Mouse (Mus musculus): ENCODE measurements around the gene Ndufs3. TPM values are rescaled to one million over a fixed set of nuclear protein-coding genes. Genes with fewer than 3 reads are reported as not detected.
A peak's percentile ranks its signal among the peaks of the same experiment; 100 is the strongest.

Ndufs3 gene
- polyA plus RNA-seq, 1 experiment: 115 TPM

DNA sequence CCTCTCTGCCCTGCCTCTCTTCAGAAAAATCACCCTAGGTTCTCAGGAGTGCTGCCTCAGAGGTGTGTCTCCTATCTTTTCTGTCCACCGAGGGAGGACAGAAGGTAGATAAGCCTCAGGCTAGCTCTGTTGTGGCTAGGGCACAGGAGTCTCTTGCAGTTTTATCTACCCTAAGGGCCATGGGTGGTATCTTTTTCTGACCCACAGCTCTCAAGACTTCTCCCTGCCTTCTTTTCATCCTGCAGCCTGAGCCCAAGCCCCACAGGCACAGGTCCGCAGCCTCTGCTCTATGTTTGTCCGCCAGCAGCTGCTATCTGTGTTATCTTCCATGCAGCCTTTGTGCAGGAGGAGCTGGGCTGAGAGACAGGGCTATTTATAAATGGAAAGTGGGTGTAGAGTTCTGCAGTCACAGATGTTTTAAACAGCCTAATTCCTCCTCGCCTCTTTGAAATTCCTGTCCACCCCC is 34.5 kb downstream of the Ndufs3 start:
- Histone ChIP-seq H3K4me3 (replicated peaks; ENCODE audit: extremely low read depth, low read depth, low read length) (no peak overlapping the region), H3K4me1 (ENCODE audit: control insufficient read depth, insufficient read depth, low read length) (no peaks in the 10 kb centered on the region)
- DNase-seq: no peak
- 18% methylated on average over 4 of the region's 4 CpGs for WGBS
- TF ChIP-seq CTCF (IDR thresholded peaks at IDR 0.05; ENCODE audit: insufficient read depth, low read length) (no peak), POLR2A (IDR thresholded peaks at IDR 0.05; ENCODE audit: borderline replicate concordance, extremely low read depth, low read depth, low read length) (no peak)

DNA sequence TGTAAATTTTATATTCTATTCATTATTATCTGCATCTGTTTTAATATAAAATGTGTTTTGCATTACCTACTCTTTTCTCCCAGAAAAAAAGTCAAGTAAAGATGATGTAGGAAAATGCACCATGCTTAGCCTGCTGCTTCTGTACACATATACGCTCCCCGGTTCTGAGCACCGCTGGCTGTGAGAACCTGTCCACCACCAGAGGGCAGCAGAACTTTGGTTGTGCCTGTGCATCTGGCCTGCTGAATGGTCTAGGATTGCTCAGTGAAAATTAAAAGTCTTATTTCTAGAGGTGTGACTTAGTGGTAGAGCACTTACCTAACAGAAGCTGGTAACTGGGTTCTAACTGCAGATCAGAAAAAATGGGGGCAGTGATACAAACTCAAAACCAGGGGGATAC is 38.1 kb downstream of the Ndufs3 start:
- H3K4me3 ChIP-seq (replicated peaks; ENCODE audit: extremely low read depth, low read depth, low read length): no peak overlapping the region
- peak; percentile 78 for DNase-seq
- WGBS: 6% methylated on average over 3 of the region's 3 CpGs
- peak; percentile 93 for TF ChIP-seq CTCF (IDR thresholded peaks at IDR 0.05; ENCODE audit: insufficient read depth, low read length)
- TF ChIP-seq POLR2A (IDR thresholded peaks at IDR 0.05; ENCODE audit: borderline replicate concordance, extremely low read depth, low read depth, low read length): no peak
- no peaks in the 10 kb centered on the region for H3K4me1 ChIP-seq (ENCODE audit: control insufficient read depth, insufficient read depth, low read length)

- no peak for DNase-seq
- TF ChIP-seq CTCF (IDR thresholded peaks at IDR 0.05; ENCODE audit: insufficient read depth, low read length): no peak
- TF ChIP-seq POLR2A (IDR thresholded peaks at IDR 0.05; ENCODE audit: borderline replicate concordance, extremely low read depth, low read depth, low read length): no peak
- Histone ChIP-seq H3K4me3 (replicated peaks; ENCODE audit: extremely low read depth, low read depth, low read length) (no peak overlapping the region), H3K4me1 (ENCODE audit: control insufficient read depth, insufficient read depth, low read length) (no peaks in the 10 kb centered on the region)
These were observed 40.4 kb downstream of the Ndufs3 start for GRCm38 (mm10) chr2:90864184-90864583.

GRCm38 (mm10) chr2:90861486-90861885 is 43.1 kb downstream of the Ndufs3 start:
- no peak for TF ChIP-seq POLR2A (IDR thresholded peaks at IDR 0.05; ENCODE audit: borderline replicate concordance, extremely low read depth, low read depth, low read length)
- no peak for TF ChIP-seq CTCF (IDR thresholded peaks at IDR 0.05; ENCODE audit: insufficient read depth, low read length)
- DNase-seq: no peak
- H3K4me3 ChIP-seq (replicated peaks; ENCODE audit: extremely low read depth, low read depth, low read length): no peak overlapping the region
- WGBS: 96% methylated on average over 2 of the region's 2 CpGs
- H3K4me1 ChIP-seq (ENCODE audit: control insufficient read depth, insufficient read depth, low read length): no peaks in the 10 kb centered on the region

- 89% methylated on average over 1 of the region's 1 CpGs for WGBS
- DNase-seq: no peak
- Histone ChIP-seq H3K4me1 (ENCODE audit: control insufficient read depth, insufficient read depth, low read length) (peaks cover 4% of the 10 kb centered on the region; the same call in 1 of the 2 replicates), H3K4me3 (replicated peaks; ENCODE audit: extremely low read depth, low read depth, low read length) (no peak overlapping the region)
- TF ChIP-seq CTCF (IDR thresholded peaks at IDR 0.05; ENCODE audit: insufficient read depth, low read length) (no peak), POLR2A (IDR thresholded peaks at IDR 0.05; ENCODE audit: borderline replicate concordance, extremely low read depth, low read depth, low read length) (no peak)
These were observed 54.2 kb downstream of the Ndufs3 start for GRCm38 (mm10) chr2:90850401-90850800.

DNA sequence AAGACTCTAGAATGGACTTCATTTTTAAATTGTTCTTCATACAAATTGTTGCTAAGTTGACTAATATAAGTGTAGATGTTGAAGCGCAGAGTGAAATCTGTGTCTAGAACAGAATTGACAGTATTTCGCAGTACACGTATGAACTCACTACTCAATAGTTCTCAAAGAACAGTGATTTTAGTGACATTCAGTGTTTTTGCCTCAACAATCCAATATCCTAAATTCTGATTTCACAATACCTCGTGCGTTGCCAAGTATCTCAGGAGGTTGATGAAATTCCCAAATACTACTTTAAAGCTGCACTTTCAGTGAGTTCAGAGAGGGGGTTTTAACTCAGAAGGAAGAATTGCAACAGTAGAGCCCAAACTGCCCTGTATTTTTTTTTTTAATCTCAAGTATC is 56.3 kb downstream of the Ndufs3 start:
- peaks cover 4% of the 10 kb centered on the region; the same call in 1 of the 2 replicates for H3K4me1 ChIP-seq (ENCODE audit: control insufficient read depth, insufficient read depth, low read length)
- 59% methylated on average over 5 of the region's 5 CpGs for WGBS
- no peak for DNase-seq
- H3K4me3 ChIP-seq (replicated peaks; ENCODE audit: extremely low read depth, low read depth, low read length): no peak overlapping the region
- no peak for TF ChIP-seq POLR2A (IDR thresholded peaks at IDR 0.05; ENCODE audit: borderline replicate concordance, extremely low read depth, low read depth, low read length)
- TF ChIP-seq CTCF (IDR thresholded peaks at IDR 0.05; ENCODE audit: insufficient read depth, low read length): no peak

DNA sequence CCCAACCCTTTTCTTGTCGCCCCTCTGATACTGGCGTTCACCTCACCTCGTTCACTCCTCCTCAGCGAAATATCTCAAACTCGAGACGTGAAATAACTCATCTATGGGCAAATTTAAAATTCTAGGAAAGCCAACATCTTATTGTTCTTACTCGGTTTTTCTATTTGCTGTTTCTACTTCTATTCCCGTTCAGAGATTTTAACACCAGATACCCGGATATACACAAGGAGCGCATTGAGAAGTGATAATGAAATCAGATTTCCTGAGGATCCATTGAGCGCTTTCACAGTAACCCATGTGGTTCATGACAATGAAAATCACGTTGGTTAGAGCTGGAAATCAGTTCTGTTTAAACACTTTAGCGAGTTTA is 57.0 kb downstream of the Ndufs3 start:
- H3K4me3 ChIP-seq (replicated peaks; ENCODE audit: extremely low read depth, low read depth, low read length): peak overlapping the region; percentile 75
- peaks cover 4% of the 10 kb centered on the region; the same call in 1 of the 2 replicates for H3K4me1 ChIP-seq (ENCODE audit: control insufficient read depth, insufficient read depth, low read length)
- DNase-seq: no peak
- no peak for TF ChIP-seq CTCF (IDR thresholded peaks at IDR 0.05; ENCODE audit: insufficient read depth, low read length)
- no peak for TF ChIP-seq POLR2A (IDR thresholded peaks at IDR 0.05; ENCODE audit: borderline replicate concordance, extremely low read depth, low read depth, low read length)
- 1% methylated on average over 13 of the region's 13 CpGs for WGBS

DNA sequence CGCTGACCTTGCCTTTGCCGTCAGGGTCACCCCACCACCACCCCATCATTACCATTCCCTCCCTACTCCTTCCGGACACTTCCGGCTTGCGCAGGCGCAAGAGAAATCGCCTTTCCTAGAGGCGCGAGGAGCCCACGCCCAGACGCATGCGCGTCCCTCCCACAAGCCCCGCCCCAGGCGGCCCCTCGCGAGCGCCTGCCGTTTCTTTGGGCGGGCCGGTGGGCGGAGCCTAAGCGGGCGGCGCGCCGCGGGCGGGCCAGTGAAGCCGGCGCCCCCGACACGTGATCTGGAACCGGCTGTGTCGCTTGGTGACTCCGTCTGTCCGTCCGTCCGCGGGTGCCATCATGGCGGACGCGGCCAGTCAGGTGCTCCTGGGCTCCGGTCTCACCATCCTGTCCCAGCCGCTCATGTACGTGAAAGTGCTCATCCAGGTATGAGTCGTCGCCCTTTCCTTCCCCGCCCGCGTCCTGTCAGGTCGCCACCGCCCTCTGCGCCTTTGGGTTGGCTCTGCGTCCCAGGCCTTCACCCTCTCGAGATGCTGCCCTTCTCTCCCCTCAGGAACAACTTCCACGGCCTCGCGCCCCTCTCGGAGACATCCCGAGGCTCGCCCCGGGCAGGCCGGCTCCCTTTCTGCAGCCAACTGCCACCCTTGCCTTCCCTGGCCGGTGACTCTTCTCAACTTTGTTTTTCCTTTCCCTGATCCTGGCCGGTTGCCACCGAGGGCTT is 57.5 kb downstream of the Ndufs3 start, which contains the start of gene Mtch2:
TSS of gene Mtch2 (plus strand) at position 201 of the 726 bp plus-strand sequence.
- Histone ChIP-seq H3K4me1 (ENCODE audit: control insufficient read depth, insufficient read depth, low read length) (peaks cover 4% of the 10 kb centered on the region; the same call in 1 of the 2 replicates), H3K4me3 (replicated peaks; ENCODE audit: extremely low read depth, low read depth, low read length) (peak within 1 kb of the TSS; percentile 75)
- DNase-seq: peak; percentile 98
- under 1% methylated on average over 67 of the region's 67 CpGs for WGBS
- TF ChIP-seq CTCF (IDR thresholded peaks at IDR 0.05; ENCODE audit: insufficient read depth, low read length) (no peak), POLR2A (IDR thresholded peaks at IDR 0.05; ENCODE audit: borderline replicate concordance, extremely low read depth, low read depth, low read length) (peak; percentile 99)

- H3K4me3 ChIP-seq (replicated peaks; ENCODE audit: extremely low read depth, low read depth, low read length): peak overlapping the region; percentile 72
- no peak for DNase-seq
- peaks cover 4% of the 10 kb centered on the region; the same call in 1 of the 2 replicates for H3K4me1 ChIP-seq (ENCODE audit: control insufficient read depth, insufficient read depth, low read length)
- TF ChIP-seq POLR2A (IDR thresholded peaks at IDR 0.05; ENCODE audit: borderline replicate concordance, extremely low read depth, low read depth, low read length) (no peak), CTCF (IDR thresholded peaks at IDR 0.05; ENCODE audit: insufficient read depth, low read length) (no peak)
- WGBS: 2% methylated on average over 8 of the region's 8 CpGs
These were observed 58.1 kb downstream of the Ndufs3 start for GRCm38 (mm10) chr2:90846597-90846954.

DNA sequence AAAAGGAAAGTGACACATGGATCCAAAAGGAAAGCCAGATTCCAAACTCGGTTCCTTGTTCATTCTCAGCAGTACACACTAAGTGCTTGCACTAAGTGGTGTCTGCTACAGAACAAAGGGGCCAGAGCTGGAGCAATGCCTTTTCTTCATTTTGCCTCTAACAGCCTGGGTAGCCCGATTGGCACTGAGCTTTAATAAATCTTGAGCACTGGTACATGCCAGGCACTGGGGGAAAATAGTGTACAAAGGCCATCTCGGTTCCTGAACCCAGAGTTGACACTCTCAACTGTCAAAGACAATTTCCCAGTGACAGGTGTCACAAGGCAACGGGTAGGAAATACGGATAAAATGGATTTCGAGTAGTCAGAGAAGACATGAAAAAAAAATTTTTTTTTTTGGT is 58.5 kb downstream of the Ndufs3 start:
- DNase-seq: no peak
- Histone ChIP-seq H3K4me1 (ENCODE audit: control insufficient read depth, insufficient read depth, low read length) (peaks cover 4% of the 10 kb centered on the region; the same call in 1 of the 2 replicates), H3K4me3 (replicated peaks; ENCODE audit: extremely low read depth, low read depth, low read length) (no peak overlapping the region)
- TF ChIP-seq POLR2A (IDR thresholded peaks at IDR 0.05; ENCODE audit: borderline replicate concordance, extremely low read depth, low read depth, low read length): no peak
- WGBS: 54% methylated on average over 6 of the region's 6 CpGs
